Mouse (Mus musculus) MEL (cell line): Measurements from ENCODE around the gene Nkx1-2.

Experiments used
- CTCF ChIP-seq, 3 experiments: IDR thresholded peaks in 2 of 3; conservative IDR thresholded peaks in 1 of 3; 2 replicates each; pipeline ENCODE4 v1.5.1; 2011 to 2012; ENCODE audit warnings: low read length in 3 of 3, low read depth in 2 of 3, mild to moderate bottlenecking in 2 of 3, improper control_type of control experiment in 1 of 3, inconsistent platforms in 1 of 3, mixed read lengths in 1 of 3, moderate library complexity in 1 of 3; ENCODE audit not compliant: control insufficient read depth in 1 of 3, insufficient read depth in 1 of 3, poor library complexity in 1 of 3, severe bottlenecking in 1 of 3
- E2F4 ChIP-seq: IDR thresholded peaks from 2 replicates; pipeline ENCODE4 v1.6.1; 2011; ENCODE audit warnings: low read depth, low read length, improper control_type of control experiment, borderline replicate concordance
- JUND ChIP-seq: IDR thresholded peaks from 2 replicates; pipeline ENCODE4 v1.6.1; 2011; ENCODE audit warnings: low read depth, mild to moderate bottlenecking, improper control_type of control experiment, low read length
- NRF1 ChIP-seq: IDR thresholded peaks from 2 replicates; pipeline ENCODE4 v1.6.1; 2014; ENCODE audit warnings: low read depth, mild to moderate bottlenecking, inconsistent platforms, low read length, improper control_type of control experiment, moderate library complexity; ENCODE audit not compliant: poor library complexity, insufficient read depth, severe bottlenecking
- UBTF ChIP-seq: IDR thresholded peaks from 2 replicates; pipeline ENCODE4 v1.6.1; 2012; ENCODE audit warnings: low read depth, mild to moderate bottlenecking, inconsistent platforms, low read length, improper control_type of control experiment, moderate library complexity, borderline replicate concordance; ENCODE audit not compliant: insufficient read depth
- USF2 ChIP-seq, 2 experiments: IDR thresholded peaks; 2 replicates each; pipeline ENCODE4 v1.6.1; 2011 to 2012; ENCODE audit warnings: improper control_type of control experiment in 2 of 2, low read length in 2 of 2, borderline replicate concordance in 1 of 2, inconsistent platforms in 1 of 2, low read depth in 1 of 2, mild to moderate bottlenecking in 1 of 2; ENCODE audit not compliant: insufficient read depth in 1 of 2
- ZC3H11A ChIP-seq: IDR thresholded peaks from 2 replicates; pipeline ENCODE4 v1.6.1; 2012; ENCODE audit warnings: low read depth, mild to moderate bottlenecking, inconsistent platforms, low read length, improper control_type of control experiment

DNA sequence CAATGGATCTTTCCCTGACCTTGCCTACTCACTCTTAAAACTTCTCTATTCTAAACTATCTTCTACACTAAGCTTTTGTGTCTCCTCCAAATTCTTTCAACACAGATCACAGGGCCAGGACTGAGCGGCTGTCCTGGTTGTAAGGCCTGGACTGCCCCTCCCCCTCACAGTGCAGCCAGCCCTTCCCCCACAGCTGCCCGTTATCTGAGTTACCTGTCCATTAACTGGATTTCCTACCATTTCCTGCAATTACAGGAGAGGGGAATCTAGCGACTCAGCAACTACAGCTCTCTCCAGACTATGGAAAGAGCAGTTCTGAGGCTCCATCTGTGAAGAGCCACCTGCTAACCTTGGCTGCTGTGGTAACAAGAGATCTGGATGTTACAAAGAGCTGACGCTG is 43.5 kb downstream of the Nkx1-2 start:
- no peak for TF ChIP-seq JUND
- no peak for TF ChIP-seq E2F4
- no peak for TF ChIP-seq CTCF (IDR thresholded peaks at IDR 0.05 in 2 of 3, conservative IDR thresholded peaks at IDR 0.05 in 1 of 3; ENCODE audit: control insufficient read depth in 1 of 3, insufficient read depth in 1 of 3, low read depth in 2 of 3, low read length in 3 of 3, poor library complexity in 1 of 3, severe bottlenecking in 1 of 3)
- TF ChIP-seq USF2 (IDR thresholded peaks at IDR 0.05; ENCODE audit: borderline replicate concordance in 1 of 2, insufficient read depth in 1 of 2, low read depth in 1 of 2, low read length in 2 of 2): no peak
- no peak for TF ChIP-seq NRF1
- TF ChIP-seq ZC3H11A: no peak
- TF ChIP-seq UBTF: no peak
